Mouse (Mus musculus) gastrocnemius, postnatal 14 days (tissue): Measurements from ENCODE around the gene Camk2b. TPM values are rescaled to one million over a fixed set of nuclear protein-coding genes. Genes with fewer than 3 reads are reported as not detected.
"Not testable (repeated sequence)": the region's sequence is repeated elsewhere in the genome, so short reads cannot be mapped to it uniquely, and the experiment has no call there.

Experiments
- DNase-seq: peaks from one replicate; pipeline ENCODE4 v3.0.0; 2021; ENCODE audit warnings: mixed read lengths
- intact Hi-C: fragments of 180-260 bp; cut with DNase I; formaldehyde crosslinking; loops from one replicate; pipeline ENCODE4 v1.15.1; 2025; ENCODE audit warnings: low total_unique reads
- total RNA-seq, 2 experiments: library from RNA; stranded (reverse); gene quantifications; 2 replicates each; pipeline ENCODE4 v1.2.3; 2021

Gene Camk2b
- total RNA-seq, 2 experiments from 2014 or later = 169 to 170 TPM

GRCm38 (mm10) chr11:5965865-5966264, 100.3 kb downstream of the Camk2b start:
- intact Hi-C loops = no loop called here
- DNase-seq = no peak

- intact Hi-C loops = no loop called here
- DNase-seq = no peak
Observed at GRCm38 (mm10) chr11:5960051-5960450, 106.1 kb downstream of the Camk2b start.

GRCm38 (mm10) chr11:5955546-5956276, 110.5 kb downstream of the Camk2b start, which contains the start of gene Ykt6:
Gene Ykt6 (plus strand): TSS chr11:5955693.
- intact Hi-C loops = no loop called here
- DNase-seq = peak; percentile 99

- intact Hi-C loops = no loop called here
- peak; percentile 42 for DNase-seq
Observed at GRCm38 (mm10) chr11:5954965-5955504, 111.1 kb downstream of the Camk2b start.

- no peak for DNase-seq
- intact Hi-C loops = no loop called here
Observed at GRCm38 (mm10) chr11:5954435-5954834, 111.7 kb downstream of the Camk2b start.

GRCm38 (mm10) chr11:5953130-5953765, 112.9 kb downstream of the Camk2b start:
- intact Hi-C loops = no loop called here
- DNase-seq = no peak

- no peak for DNase-seq
- intact Hi-C loops = no loop called here
Observed at GRCm38 (mm10) chr11:5952501-5952900, 113.7 kb downstream of the Camk2b start.

- intact Hi-C loops = no loop called here
- DNase-seq = no peak
Observed at GRCm38 (mm10) chr11:5949586-5950352, 116.4 kb downstream of the Camk2b start, which contains the start of gene Gck. Gene Gck (minus strand): TSS chr11:5950081.

GRCm38 (mm10) chr11:5948546-5949250, 117.5 kb downstream of the Camk2b start:
- intact Hi-C loops = no loop called here
- DNase-seq = no peak

GRCm38 (mm10) chr11:5947796-5948195, 118.4 kb downstream of the Camk2b start:
- DNase-seq = no peak
- intact Hi-C loops = no loop called here

- no peak for DNase-seq
- intact Hi-C loops = no loop called here
Observed at GRCm38 (mm10) chr11:5945096-5945495, 121.1 kb downstream of the Camk2b start.

- no peak for DNase-seq
- intact Hi-C loops = no loop called here
Observed at GRCm38 (mm10) chr11:5942966-5943365, 123.2 kb downstream of the Camk2b start.

GRCm38 (mm10) chr11:5934531-5934930, 131.6 kb downstream of the Camk2b start:
- intact Hi-C loops, DNase-seq: not testable (repeated sequence)

GRCm38 (mm10) chr11:5931947-5932346, 134.2 kb downstream of the Camk2b start:
- DNase-seq, intact Hi-C loops: not testable (repeated sequence)

- no peak for DNase-seq
- intact Hi-C loops = no loop called here
Observed at GRCm38 (mm10) chr11:5930578-5930977, 135.6 kb downstream of the Camk2b start.

GRCm38 (mm10) chr11:5926696-5927220, 139.4 kb downstream of the Camk2b start:
- no peak for DNase-seq
- intact Hi-C loops = no loop called here

- intact Hi-C loops = no loop called here
- no peak for DNase-seq
Observed at GRCm38 (mm10) chr11:5924699-5925098, 141.5 kb downstream of the Camk2b start.

- intact Hi-C loops = no loop called here
- DNase-seq = no peak
Observed at GRCm38 (mm10) chr11:5920323-5920960, 145.7 kb downstream of the Camk2b start.
